In the genomic region with DNA sequence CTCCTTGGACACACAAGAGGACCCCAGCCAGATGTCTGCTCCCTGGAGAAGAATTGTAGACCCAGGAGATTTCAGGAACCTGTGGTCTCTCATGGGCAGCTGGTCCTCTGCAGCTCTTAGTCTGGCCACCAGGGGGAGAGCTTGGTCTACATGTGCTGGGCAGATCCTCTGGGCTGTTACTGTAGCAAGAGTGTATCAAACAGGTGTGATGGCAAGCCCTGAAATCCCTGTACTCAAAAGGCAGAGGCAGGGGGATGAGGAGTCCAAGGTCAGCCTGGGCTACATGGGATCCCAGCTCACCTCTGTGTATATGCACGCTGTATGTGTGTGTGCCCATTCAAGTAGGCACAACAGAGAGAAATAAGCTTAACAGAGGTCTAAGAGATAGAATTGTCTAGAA, we compare ENCODE assay signal across 8 mouse cellular contexts. TPM values are rescaled to one million over a fixed set of nuclear protein-coding genes. Genes with fewer than 3 reads are reported as not detected.
DNase-seq lines count a peak whose midpoint lies in the region; ATAC-seq and TF ChIP-seq lines count a peak whose summit lies in the region.

No protein-coding gene starts in this region.

- H3K27ac ChIP-seq in ES-E14 (ENCODE audit: insufficient read depth, low read depth, low read length, poor library complexity, severe bottlenecking): no peak overlapping the region
- H3K27ac ChIP-seq in forebrain, embryonic 16.5 days (ENCODE audit: low read length): no peak overlapping the region
- no peak overlapping the region for H3K27ac ChIP-seq in layer of hippocampus, adult 2 months

- peak; percentile 44 for DNase-seq in ES-E14 (ENCODE audit: low read depth, low spot score)
- peak; percentile 48 for DNase-seq in c-Kit-positive CD71-negative TER-119-negative erythroid progenitor cells, embryonic 14.5 days (ENCODE audit: low read depth)
- peak; percentile 63 for DNase-seq in heart, postnatal 25 days (ENCODE audit: low spot score)
- peak; percentile 79 to 92 for DNase-seq in layer of hippocampus, adult 2 months (ENCODE audit: low spot score in 2 of 2)
- peak; percentile 89 for DNase-seq in lung, postnatal 10 days
- DNase-seq in retina, postnatal 7 days (ENCODE audit: low read depth, low spot score): peak; percentile 65
- DNase-seq in urinary bladder, adult 2 months (ENCODE audit: low spot score): peak; percentile 66

- intact Hi-C loops in heart, postnatal 25 days (cut with DNase I): loop anchor here (1.0 to 2.0 kb wide), 3 partner anchors 59 to 167 kb away; partner anchors contain the start of genes Col4a1 and Col4a2

- H3K4me3 ChIP-seq in ES-E14 (ENCODE audit: insufficient read depth in 1 of 2, low read depth in 1 of 2, low read length in 2 of 2, poor library complexity in 1 of 2, severe bottlenecking in 1 of 2): no peak overlapping the region
- H3K4me3 ChIP-seq in forebrain, embryonic 16.5 days (replicated peaks; ENCODE audit: low read length): no peak overlapping the region
- no peak overlapping the region for H3K4me3 ChIP-seq in layer of hippocampus, adult 2 months

- peak; percentile 80 for ATAC-seq in forebrain, embryonic 16.5 days

- H3K4me2 ChIP-seq in forebrain, embryonic 16.5 days (ENCODE audit: low read length): no peak overlapping the region

- peak; percentile 100 for TF ChIP-seq CTCF in layer of hippocampus, adult 2 months (conservative IDR thresholded peaks at IDR 0.05)

- no peak overlapping the region for H3K9ac ChIP-seq in ES-E14 (ENCODE audit: insufficient read depth, low read depth, low read length, poor library complexity, severe bottlenecking)
- H3K9ac ChIP-seq in forebrain, embryonic 16.5 days (replicated peaks; ENCODE audit: low read depth, low read length): no peak overlapping the region

- H3K4me1 ChIP-seq in ES-E14 (ENCODE audit: control insufficient read depth in 2 of 2, insufficient read depth in 2 of 2, low read length in 2 of 2, poor library complexity in 1 of 2): no peaks in the 10 kb centered on the region
- H3K4me1 ChIP-seq in forebrain, embryonic 16.5 days (replicated peaks; ENCODE audit: control insufficient read depth, insufficient read depth, low read length): no peaks in the 10 kb centered on the region

- whole genome bisulfite sequencing in forebrain, embryonic 16.5 days: 57% methylated on average over 1 of the region's 1 CpGs

- in situ Hi-C loops in ES-E14 (cut with MboI; ENCODE audit: low sequenced_read_pairs in 2 of 2, unreplicated experiment in 2 of 2): loop anchor here (10.0 kb wide), 1 partner anchor 141 kb away; no protein-coding TSS in a partner anchor

- H3K9me3 ChIP-seq in ES-E14 (ENCODE audit: control insufficient read depth, insufficient read depth, low read depth, low read length): no peaks in the 10 kb centered on the region
- no peaks in the 10 kb centered on the region for H3K9me3 ChIP-seq in forebrain, embryonic 16.5 days (ENCODE audit: control insufficient read depth, low read length)

- H3K36me3 ChIP-seq in ES-E14 (ENCODE audit: control insufficient read depth, insufficient read depth, low read length, poor library complexity, severe bottlenecking): no peaks in the 10 kb centered on the region
- H3K36me3 ChIP-seq in forebrain, embryonic 16.5 days (ENCODE audit: control insufficient read depth, insufficient read depth): no peaks in the 10 kb centered on the region

- no peaks in the 10 kb centered on the region for H3K27me3 ChIP-seq in forebrain, embryonic 16.5 days (replicated peaks; ENCODE audit: control insufficient read depth, insufficient read depth, low read length)

TF ChIP-seq in ES-E14, 5 proteins besides CTCF, POLR2A, EP300 and RAD21:
- TF ChIP-seq ZC3H11A (IDR thresholded peaks at IDR 0.05; ENCODE audit: borderline replicate concordance, low read depth, low read length) (peak; percentile 98), MAFK (IDR thresholded peaks at IDR 0.05; ENCODE audit: insufficient read depth, low read depth, low read length) (no peak)

RNA-seq across cellular contexts. Expression of gene Col4a2, which starts 59.0 kb away (rescaled TPM):
- 40.7 and 102 TPM in 2 replicates for total RNA-seq in ES-E14 (2012; rRNA removed)
- polyA plus RNA-seq in forebrain, embryonic 16.5 days (2015; fragmentation: Nextera tagmentation; extraction: Ambion mirVana): 29.1 and 35.3 TPM in 2 replicates
- total RNA-seq in heart, postnatal 25 days (2021): 100 to 1,000 TPM; 292 to 338 TPM
- 10 to 100 TPM; 53.7 to 55.4 TPM for total RNA-seq in layer of hippocampus, adult 2 months (2021)
- polyA plus RNA-seq in urinary bladder, adult 2 months (2012; rRNA removed): 109 and 190 TPM in 2 replicates

RNA-seq across cellular contexts. Expression of gene Col4a1, which starts 59.1 kb away (rescaled TPM):
- total RNA-seq in ES-E14 (2012; rRNA removed): 85.7 and 198 TPM in 2 replicates
- 69.0 and 90.6 TPM in 2 replicates for polyA plus RNA-seq in forebrain, embryonic 16.5 days (2015; fragmentation: Nextera tagmentation; extraction: Ambion mirVana)
- total RNA-seq in heart, postnatal 25 days (2021): 100 to 1,000 TPM; 537 to 622 TPM
- total RNA-seq in layer of hippocampus, adult 2 months (2021): 10 to 100 TPM; 52.0 to 53.6 TPM
- polyA plus RNA-seq in urinary bladder, adult 2 months (2012; rRNA removed): 261 and 385 TPM in 2 replicates
